Mouse (Mus musculus): ENCODE data around the gene Sept7.
"Not testable (repeated sequence)": the region's sequence is repeated elsewhere in the genome, so short reads cannot be mapped to it uniquely, and the experiment has no call there.

The Sept7 gene

DNA sequence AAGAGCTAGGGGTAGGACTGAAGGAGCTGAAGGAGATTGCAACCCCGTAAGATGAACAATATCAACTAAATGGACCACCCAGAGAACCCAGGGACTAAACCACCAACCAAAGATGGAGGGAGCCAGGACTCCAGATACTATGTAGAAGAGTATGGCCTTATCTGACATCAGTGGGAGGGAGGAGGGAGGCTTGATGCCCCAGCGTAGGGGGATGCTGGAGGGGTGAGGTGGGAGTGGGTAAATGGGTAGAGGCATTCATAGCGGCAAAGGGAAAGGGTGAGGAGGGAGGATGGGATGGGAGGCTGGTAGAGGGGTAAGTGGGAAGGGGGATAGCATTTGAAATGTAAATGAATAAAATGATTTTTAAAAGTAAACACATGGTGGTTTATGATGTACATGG, 8.2 kb downstream of the Sept7 start:
- no peak for DNase-seq (ENCODE audit: low spot score)

DNA sequence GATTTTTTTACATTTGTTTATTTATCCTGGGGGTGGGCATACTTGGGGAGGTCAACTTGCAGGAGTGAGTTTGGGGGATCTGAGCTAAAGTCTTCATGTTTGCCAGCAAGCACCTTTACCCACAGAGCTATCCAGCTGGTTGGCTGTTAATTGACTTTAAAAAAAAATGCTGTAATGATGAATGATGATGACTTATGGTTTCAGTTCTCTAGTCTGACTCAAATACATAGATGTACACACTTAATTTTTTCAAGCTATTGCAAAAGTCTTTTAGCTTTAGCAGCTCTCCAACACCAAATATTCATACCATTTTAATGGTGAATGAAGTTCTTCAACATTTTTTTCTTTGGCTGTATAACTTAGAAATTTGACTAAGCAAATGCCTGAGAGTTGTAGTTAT, 8.7 kb downstream of the Sept7 start:
- no peak for DNase-seq (ENCODE audit: low spot score)

DNA sequence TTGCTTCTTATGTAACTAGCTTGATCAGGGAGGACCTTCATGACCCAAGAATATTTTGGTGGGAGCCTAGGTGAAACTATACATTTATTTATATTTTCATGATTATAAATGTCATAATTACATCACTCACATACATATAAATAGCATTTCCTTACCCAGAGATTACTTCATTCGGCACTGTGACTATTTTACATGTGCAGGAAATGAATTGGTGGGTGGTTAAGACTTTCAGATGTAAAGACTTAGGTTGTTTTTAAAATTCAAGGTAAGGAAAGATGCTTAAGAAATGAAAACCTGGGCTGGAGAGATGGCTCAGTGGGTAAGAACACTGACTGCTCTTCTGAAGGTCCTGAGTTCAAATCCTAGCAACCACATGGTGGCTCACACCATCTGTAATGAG, 9.8 kb downstream of the Sept7 start:
- no peak for DNase-seq (ENCODE audit: low spot score)

DNA sequence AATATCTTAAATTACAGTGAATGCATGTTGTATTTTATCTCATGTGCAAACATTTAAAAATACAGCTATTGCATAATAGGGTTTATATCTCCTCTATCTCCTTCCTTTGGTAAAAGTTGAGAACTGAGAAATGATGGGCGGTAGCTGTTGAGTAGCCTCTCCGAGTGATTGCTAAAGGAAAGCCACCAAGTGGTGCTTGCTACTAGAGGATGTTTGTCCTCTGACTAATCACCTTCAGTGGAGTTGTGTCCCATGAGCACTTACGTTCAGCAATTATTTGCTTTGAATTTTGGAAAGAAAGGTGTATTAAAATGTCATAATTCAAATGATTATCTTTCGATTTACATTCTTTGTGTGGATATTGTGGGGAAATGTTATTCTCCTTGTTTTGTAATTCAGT, 13.6 kb downstream of the Sept7 start:
- DNase-seq (ENCODE audit: low spot score) = no peak

DNA sequence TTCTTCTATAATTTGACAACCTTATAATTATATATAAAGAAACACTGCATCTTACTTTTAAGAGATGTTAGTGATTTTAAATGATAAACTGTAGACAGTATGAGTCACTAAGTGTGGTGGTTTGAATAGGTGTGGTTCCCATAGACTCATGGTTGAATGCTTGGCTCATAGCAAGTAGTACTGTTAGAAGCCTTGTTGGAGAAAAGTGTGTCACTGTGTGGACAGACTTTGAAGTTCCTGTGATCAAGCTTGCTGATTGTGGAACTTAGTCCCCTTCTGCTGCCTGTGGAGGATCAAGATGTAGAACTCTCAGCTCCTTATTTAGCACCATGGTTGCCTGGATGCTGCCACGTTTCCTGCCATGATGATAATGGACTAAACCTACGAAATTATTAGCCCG, 14.9 kb downstream of the Sept7 start:
- no peak for DNase-seq (ENCODE audit: low spot score)

DNA sequence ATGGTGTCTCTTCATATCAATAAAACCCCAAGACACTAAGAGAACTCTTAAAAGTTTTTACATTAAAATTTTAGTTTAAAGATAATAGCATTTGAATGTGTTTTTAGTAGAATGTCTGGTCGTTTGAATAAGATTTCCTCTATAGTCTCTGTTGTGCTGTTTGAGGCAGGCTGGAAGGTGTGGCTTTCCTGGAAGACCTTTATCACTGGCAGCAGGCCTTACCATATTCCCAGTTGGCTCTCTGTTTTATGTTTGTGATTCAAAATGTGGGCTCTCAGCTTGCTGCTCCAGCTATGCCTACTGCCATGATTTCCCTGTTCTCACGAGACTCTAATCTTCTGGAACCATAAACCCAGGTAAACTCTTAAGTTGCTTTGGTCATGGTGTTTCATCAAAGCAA, 15.3 kb downstream of the Sept7 start:
- no peak for DNase-seq (ENCODE audit: low spot score)

DNA sequence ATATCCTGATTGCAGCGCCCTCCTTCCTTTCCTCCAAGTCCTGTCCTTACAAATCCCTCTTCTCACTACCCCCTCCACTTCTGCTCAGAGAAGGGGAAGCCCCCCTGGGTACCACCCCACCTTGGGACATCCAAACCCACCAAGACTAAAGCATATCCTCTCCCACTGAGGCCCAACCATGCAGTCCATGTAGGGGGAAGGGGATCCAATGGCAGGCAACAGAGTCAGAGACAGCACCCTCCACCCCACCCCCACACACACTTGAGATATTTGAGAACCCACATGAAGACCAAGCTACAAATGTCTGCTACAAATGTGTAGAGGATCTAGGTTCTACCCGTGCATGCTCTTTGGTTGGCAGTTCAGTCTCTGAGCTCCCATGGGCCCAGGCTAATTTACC, 19.7 kb downstream of the Sept7 start:
- no peak for DNase-seq (ENCODE audit: low spot score)

DNA sequence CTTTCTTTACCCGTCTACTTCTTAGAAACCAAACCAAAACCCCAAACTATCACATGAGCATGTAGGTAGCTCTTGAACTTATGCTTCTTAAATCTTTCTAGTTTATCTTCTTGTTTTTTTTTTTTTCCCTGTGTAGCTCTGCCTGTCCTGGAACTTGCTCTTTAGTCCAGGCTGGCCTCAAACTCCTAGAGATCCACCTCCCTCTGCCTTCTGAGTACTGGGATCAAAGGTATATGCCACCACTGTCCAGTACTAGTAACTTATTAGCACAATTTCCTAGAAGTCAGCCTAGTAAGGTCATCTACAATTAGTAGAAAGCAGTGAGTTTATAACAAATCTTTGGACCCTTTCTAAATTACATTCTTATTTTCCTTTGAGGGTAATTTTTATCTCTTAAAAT, 37.6 kb downstream of the Sept7 start:
- no peak for DNase-seq (ENCODE audit: low spot score)

DNA sequence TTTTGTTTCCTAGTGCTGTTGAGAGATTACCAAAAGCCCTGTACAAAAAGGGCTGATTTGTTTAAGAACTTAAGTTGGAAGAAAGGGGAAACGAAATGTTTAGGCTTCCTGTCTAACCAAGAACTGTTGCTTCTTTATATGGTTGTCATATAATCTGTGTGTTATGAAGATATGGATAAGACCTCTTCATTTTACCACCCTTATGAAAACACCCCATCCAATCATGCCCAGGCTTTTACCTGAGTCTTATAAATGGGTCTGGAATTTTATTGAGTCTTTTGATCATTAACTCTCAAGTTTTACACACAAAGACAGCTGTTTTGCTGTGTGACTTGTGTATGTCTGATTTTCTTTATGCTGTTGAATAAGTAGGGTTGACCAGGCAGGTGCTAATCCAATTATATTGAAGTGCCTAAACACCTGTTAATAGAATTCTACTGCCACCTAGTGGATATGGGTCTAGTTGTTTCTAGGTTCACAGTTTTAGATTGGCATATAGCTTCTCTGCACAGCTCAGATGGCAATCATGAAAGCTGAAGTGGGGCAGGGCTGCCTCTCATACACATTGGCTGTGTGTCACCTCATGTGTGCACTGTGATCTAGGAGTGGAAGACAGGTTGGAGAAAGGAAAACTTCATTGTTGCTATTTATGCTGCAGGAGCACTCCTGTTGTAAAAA, 57.4 kb downstream of the Sept7 start:
- peak; percentile 58 for DNase-seq (ENCODE audit: low spot score)

DNA sequence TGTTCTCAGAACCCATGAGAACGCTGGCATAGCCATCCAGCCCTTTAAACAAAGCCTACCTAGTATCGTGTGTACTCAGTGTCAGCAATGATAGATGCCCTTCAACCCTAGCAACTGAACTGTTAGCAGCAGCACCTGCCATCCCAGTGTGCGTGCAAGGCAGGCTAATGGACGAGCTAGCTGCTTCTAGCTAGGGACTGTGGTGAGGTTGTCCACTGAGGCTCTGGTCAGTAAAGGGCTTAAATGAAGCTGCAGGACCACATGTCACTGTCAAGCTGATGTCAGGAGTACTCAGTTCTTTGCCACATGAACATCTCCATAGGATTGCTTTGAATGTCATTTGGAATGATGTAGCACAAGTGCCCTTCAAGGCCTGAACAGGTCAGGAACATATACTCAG, 62.1 kb downstream of the Sept7 start:
- DNase-seq (ENCODE audit: low spot score) = no peak

DNA sequence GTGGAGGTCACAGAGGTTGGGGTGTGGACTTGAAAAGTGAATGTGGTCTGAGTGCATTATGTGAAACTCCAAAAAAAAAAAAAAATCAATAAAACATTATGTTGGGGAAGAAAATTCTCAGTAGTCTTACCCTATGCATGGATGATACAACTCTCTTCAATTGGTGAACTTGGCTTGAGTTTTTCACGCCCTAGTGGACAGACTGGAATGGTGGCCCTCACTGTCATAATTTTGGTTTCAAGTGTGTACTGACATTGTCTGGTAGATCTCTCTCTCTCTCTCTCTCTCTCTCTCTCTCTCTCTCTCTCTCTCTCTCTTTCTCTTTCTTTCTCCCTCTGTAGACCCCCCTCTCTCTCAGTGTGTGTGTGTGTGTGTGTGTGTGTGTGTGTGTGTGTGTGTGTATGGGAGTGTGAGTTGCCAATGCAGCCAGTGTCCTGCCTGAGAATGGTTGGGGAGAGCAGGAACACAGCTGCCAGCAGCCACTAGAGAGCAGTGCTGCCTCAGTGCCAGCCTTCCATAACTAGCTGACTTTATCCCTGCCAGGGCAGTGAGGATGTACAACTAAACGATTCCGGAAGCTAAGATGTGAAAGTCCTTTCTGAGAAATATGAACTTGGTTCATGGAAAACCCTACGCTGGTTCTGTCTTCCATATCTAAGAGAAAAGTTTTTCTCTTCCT, 65.7 kb downstream of the Sept7 start:
- DNase-seq (ENCODE audit: low spot score) = peak; percentile 58

DNA sequence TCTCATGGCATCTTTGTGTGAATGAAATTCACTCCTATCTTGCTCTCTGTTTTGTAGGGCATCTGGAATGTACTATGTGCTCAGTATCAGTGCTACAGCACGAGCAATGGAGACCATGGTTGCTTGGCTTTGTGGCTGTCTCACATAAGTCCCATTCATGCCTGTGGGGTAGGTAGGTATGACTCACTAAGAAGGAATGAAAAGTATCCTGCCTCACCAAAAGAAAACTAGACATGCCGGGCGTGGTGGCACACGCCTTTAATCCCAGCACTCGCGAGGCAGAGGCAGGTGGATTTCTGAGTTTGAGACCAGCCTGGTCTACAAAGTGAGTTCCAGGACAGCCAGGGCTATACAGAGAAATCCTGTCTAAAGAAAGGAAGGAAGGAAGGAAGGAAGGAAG, 67.4 kb downstream of the Sept7 start:
- not testable (repeated sequence) for DNase-seq (ENCODE audit: low spot score)

DNA sequence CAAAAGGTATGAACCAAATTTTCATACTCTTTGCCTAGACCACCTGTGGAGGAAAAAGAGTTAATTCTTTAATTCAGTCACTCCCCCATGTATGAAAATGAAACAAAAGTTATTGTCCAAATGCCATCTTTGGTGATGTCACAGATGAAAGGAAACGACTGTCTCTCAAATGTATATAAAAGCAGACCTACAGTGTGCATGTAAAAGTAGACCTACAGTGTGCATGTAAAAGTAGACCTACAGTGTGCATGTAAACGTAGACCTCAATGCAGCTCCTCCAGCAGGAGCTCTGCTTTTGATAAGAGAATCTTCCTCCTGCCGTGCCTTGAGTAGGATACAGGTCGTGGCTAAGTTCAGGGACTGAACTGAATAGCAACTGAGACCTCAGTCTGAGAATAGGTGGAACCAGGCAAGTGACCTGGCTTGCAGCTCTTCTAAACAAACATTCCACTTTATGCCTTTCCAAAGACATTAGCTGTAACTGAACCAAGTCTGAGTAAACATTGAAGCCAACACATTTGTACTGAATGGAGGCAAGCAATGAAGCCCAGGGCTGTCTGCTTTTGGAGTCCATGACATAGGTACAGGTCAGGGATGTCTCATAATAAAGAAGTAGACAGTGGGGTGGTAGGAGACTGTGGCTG, 75.6 kb downstream of the Sept7 start:
- DNase-seq (ENCODE audit: low spot score) = no peak

DNA sequence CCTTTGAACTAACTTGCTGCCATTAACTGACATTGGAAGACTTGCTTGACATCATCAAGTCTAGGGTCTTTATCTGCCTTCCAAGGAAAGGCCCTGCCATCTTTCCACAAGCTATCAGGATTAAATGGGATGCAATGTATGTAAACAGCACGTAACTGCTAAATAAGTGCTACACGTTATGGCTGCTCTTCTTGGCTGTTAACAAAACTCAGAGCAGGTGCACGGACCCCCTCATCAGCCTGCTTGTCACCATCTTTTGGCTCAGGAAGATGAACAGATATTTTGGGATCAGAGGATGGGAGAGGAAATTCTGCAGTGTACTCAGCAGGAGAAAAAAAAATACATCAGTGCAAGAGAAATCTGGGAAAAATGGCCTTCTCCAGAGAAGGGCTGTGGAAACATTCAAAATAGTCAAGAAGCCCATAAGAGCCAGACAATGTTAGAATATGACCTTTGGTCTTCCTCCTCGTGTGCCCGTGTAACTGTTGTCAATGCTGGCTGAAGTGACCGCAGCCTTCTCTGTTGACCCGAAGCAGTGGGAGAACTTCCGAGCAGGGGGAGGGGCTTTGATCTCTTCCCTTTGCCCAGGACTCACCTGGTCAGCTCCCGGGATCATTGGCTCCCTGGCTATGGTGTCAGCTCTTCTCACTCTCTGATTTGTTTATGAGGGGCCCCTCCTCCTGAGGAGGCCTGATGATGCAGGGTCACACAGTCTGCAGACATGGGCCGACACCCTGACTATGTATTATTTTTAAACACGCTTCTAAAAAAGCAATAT, 76.9 kb downstream of the Sept7 start:
- DNase-seq (ENCODE audit: low spot score) = no peak

DNA sequence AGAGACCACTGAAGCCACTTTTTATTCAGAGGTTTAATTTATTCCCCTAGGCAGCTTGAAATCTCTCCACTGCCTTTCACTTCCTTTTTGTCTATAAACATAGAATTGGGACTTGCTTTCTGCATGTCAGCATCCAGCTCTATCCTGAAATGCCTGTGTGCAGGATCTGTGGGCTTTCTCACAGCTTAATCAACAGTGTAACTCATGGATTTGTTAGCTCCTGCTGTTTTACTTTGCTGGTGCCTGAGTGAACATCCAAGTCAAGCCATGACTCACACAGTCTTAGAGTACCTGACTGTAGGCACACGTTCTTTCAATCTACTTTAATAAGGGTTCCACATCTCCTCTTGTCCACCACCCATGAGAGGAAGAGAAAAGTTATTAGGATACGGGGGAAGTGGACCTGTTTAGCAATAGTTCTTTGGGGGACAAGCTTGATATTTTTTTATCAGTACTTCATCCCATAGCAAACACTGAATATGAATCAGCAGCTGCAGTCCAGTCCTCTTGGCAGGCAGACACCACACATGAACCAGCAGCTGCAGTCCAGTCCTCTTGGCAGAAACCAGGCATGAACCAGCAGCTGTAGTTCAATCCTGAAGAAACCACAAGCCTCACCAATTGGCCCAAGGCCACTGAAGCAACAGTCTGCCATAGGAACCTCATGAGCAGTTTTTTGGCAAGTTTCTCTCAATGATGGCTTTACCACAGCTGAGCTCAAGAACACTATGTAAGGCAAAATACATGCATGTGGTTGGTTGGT, 85.4 kb downstream of the Sept7 start:
- DNase-seq (ENCODE audit: low spot score) = no peak

DNA sequence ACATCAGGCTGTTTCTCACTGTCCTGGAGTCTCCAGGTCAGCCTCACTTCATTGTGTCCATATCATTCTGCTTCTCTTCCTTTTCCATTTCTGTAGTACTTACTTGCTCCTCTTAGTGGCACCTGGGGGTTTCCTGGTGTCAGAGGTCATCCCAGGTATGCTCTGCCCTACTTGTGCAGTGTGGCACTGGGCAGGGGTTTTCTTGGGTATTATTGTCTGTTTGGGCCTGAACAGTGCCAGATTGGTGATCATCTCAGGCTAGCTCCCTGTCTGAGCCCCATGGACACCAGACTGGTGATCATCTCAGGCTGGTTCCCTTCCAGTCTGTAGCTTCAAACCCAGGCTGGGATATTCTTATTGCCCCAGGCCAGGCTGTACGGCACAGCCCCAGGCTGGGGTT, 88.2 kb downstream of the Sept7 start:
- no peak for DNase-seq (ENCODE audit: low spot score)

DNA sequence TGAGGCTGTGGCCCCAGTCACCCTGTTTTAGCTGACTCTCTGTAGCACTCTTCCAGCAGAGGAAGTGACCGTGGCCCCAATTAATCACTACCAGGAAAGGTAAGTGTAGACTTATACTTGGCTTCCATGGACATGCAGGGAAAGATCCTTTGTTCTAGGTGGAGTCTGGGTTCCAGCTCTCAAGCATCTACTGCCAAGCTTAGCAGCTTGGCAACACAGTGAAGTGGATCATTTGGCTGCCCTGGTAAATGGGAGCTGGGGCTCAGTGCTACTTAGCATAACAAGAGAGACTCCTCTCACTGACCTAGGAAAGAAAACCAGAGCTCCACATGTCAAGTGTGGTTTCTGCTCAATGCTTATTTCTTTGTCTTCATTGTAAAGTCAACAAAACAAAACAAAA, 101.5 kb downstream of the Sept7 start:
- no peak for DNase-seq (ENCODE audit: low spot score)

DNA sequence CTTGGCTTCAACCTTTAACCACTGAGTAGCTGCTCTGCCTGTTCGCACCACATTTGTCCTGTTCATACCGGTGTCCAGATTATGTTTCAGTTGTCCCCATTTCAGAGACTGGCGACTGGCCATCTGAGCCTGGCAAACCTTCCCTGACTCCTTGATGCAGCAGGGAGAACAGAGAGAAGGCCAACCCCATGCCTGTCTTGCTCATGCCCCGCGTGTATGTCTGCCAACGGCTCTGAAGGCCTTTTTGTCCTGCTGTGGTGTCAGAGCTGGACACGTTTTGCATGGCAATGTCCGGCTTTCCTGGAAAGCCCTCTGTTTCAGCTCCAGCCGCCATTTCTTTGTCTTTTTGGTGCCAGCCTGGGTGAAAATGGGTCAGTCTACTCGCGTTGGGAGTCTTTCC, 103.6 kb downstream of the Sept7 start:
- DNase-seq (ENCODE audit: low spot score) = peak; percentile 35

DNA sequence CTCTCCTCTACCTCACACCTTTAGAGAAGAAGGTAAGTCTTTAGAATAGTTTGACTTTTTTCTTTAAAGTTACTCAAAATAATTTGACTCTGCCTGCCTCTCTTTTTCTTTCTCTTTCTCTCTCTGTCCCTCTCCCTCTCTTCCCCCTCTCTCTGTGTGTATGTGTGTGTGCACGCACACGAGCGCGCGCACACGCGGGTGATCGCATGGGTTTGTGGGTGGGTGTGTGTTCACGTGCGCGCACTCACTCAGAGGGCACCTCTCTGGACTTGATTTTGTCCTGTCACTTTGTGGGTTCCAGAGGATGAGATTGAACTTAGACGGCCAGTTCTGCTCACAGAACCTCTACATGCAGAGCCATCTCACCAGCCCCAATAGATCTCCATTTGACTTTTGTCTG, 105.3 kb downstream of the Sept7 start:
- no peak for DNase-seq (ENCODE audit: low spot score)

DNA sequence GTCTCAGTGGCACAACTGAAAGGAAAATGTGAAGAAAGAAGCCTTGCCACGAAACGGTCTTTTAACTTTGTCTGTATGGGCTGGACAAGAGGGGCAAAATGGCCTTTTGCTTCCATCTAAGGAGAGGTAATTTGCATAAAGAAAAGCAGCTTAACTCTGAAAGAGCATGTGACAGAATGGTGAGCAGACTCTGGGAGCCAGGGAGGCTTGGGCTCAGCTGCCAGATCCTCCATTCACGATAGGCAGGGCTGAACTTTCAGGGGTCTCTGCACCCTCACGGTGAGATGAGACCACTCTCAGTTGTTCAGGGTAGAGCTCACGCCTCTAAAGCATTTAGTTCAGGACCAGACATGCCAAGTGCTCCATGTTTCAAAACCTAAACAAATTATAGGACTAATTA, 105.8 kb downstream of the Sept7 start:
- no peak for DNase-seq (ENCODE audit: low spot score)

Data from left cerebral cortex, adult 11 months (tissue).